Mouse (Mus musculus) intestine, embryonic 15.5 days (tissue): ENCODE results near the gene Minos1. TPM values are rescaled to one million over a fixed set of nuclear protein-coding genes. Genes with fewer than 3 reads are reported as not detected.

Experiments
- ATAC-seq: fragments of 200-750 bp; cut with Nextera tagmentation; 2 replicates; pipeline ENCODE4 v1.8.0; 2017; ENCODE audit warnings: moderate TSS enrichment, moderate library complexity
- H3K27ac ChIP-seq: fragments of 300-500 bp; sonication (generic); 2 replicates; pipeline ENCODE4 v1.5.1; 2015; ENCODE audit warnings: mild to moderate bottlenecking, inconsistent platforms
- H3K27me3 ChIP-seq: fragments of 300-500 bp; sonication (generic); replicated peaks from 2 replicates; pipeline ENCODE4 v1.6.1; 2015; ENCODE audit warnings: inconsistent platforms
- H3K36me3 ChIP-seq: fragments of 300-500 bp; sonication (generic); 2 replicates; pipeline ENCODE4 v1.6.1; 2015; ENCODE audit warnings: inconsistent platforms
- H3K4me1 ChIP-seq: fragments of 300-500 bp; sonication (generic); replicated peaks from 2 replicates; pipeline ENCODE4 v1.6.1; 2015; ENCODE audit warnings: inconsistent platforms
- H3K4me2 ChIP-seq: fragments of 300-500 bp; sonication (generic); replicated peaks from 2 replicates; pipeline ENCODE4 v1.6.1; 2015; ENCODE audit warnings: mild to moderate bottlenecking, inconsistent platforms
- H3K4me3 ChIP-seq: fragments of 300-500 bp; sonication (generic); replicated peaks from 2 replicates; pipeline ENCODE4 v1.5.1; 2015; ENCODE audit warnings: inconsistent platforms
- H3K9ac ChIP-seq: fragments of 300-500 bp; sonication (generic); 2 replicates; pipeline ENCODE4 v1.6.1; 2015; ENCODE audit warnings: inconsistent platforms
- H3K9me3 ChIP-seq: fragments of 300-500 bp; sonication (generic); 2 replicates; pipeline ENCODE4 v1.6.1; 2016; ENCODE audit warnings: inconsistent platforms
- WGBS: fragments of 180-500 bp; shearing (Covaris S2); methylation state at CpG from one replicate; pipeline ENCODE4 v1.1.7; 2015; 5-methylcytosine and 5-hydroxymethylcytosine counted together
- polyA plus RNA-seq: library from polyadenylated mRNA; unstranded; fragments of >200 nt; fragmentation: Nextera tagmentation; extraction: Ambion mirVana; gene quantifications from 2 replicates; pipeline ENCODE4 v1.2.1, GENCODE M21; 2015

Gene Minos1
- polyA plus RNA-seq, 1 experiment from 2014 or later = 702 TPM

GRCm38 (mm10) chr4:139075041-139075711 lies 55.7 kb downstream of the Minos1 start, which contains the start of gene Htr6:
Htr6 (minus strand) TSS chr4:139075570.
- Histone ChIP-seq H3K4me1 (peaks cover 16% of the 10 kb centered on the region), H3K36me3 (no peaks in the 10 kb centered on the region), H3K4me2 (peak within 1 kb of the TSS; percentile 98), H3K9ac (peak within 1 kb of the TSS; percentile 44), H3K9me3 (no peaks in the 10 kb centered on the region), H3K27ac (no peak within 1 kb of the TSS), H3K4me3 (peak within 1 kb of the TSS; percentile 54), H3K27me3 (peaks cover 47% of the 10 kb centered on the region)
- peak; percentile 48 for ATAC-seq
- under 1% methylated on average over 70 of the region's 77 CpGs for WGBS

GRCm38 (mm10) chr4:139074060-139074459 lies 56.9 kb downstream of the Minos1 start:
- peaks cover 16% of the 10 kb centered on the region for H3K4me1 ChIP-seq
- WGBS = 23% methylated on average over 29 of the region's 29 CpGs
- no peaks in the 10 kb centered on the region for H3K36me3 ChIP-seq
- no peak for ATAC-seq
- peak overlapping the region; percentile 54 for H3K4me3 ChIP-seq
- no peak overlapping the region for H3K9ac ChIP-seq
- H3K4me2 ChIP-seq = peak overlapping the region; percentile 98
- no peak overlapping the region for H3K27ac ChIP-seq
- no peaks in the 10 kb centered on the region for H3K9me3 ChIP-seq
- H3K27me3 ChIP-seq = peaks cover 47% of the 10 kb centered on the region

- peaks cover 11% of the 10 kb centered on the region for H3K27me3 ChIP-seq
- 34% methylated on average over 4 of the region's 4 CpGs for WGBS
- ATAC-seq = no peak
- H3K36me3 ChIP-seq = no peaks in the 10 kb centered on the region
- no peak overlapping the region for H3K9ac ChIP-seq
- H3K27ac ChIP-seq = no peak overlapping the region
- no peak overlapping the region for H3K4me3 ChIP-seq
- H3K9me3 ChIP-seq = no peaks in the 10 kb centered on the region
- H3K4me2 ChIP-seq = no peak overlapping the region
- H3K4me1 ChIP-seq = no peaks in the 10 kb centered on the region
Measured at GRCm38 (mm10) chr4:139068287-139068686, 62.6 kb downstream of the Minos1 start.

- H3K9me3 ChIP-seq = no peaks in the 10 kb centered on the region
- H3K27me3 ChIP-seq = 0 out of 2 replicates have a peak, but pooled peaks cover 3% of the 10 kb centered on the region
- no peak overlapping the region for H3K4me2 ChIP-seq
- ATAC-seq = no peak
- no peaks in the 10 kb centered on the region for H3K36me3 ChIP-seq
- H3K4me1 ChIP-seq = no peaks in the 10 kb centered on the region
- no peak overlapping the region for H3K4me3 ChIP-seq
- no peak overlapping the region for H3K9ac ChIP-seq
- WGBS = 88% methylated on average over 5 of the region's 5 CpGs
- H3K27ac ChIP-seq = no peak overlapping the region
Measured at GRCm38 (mm10) chr4:139064831-139065230, 66.1 kb downstream of the Minos1 start.

- Histone ChIP-seq H3K4me2 (no peak overlapping the region), H3K9ac (no peak overlapping the region), H3K27me3 (0 out of 2 replicates have a peak, but pooled peaks cover 4% of the 10 kb centered on the region), H3K4me3 (no peak overlapping the region), H3K4me1 (no peaks in the 10 kb centered on the region), H3K27ac (no peak overlapping the region), H3K36me3 (no peaks in the 10 kb centered on the region), H3K9me3 (no peaks in the 10 kb centered on the region)
- WGBS = 5% methylated on average over 7 of the region's 7 CpGs
- no peak for ATAC-seq
Measured at GRCm38 (mm10) chr4:139059569-139059968, 71.3 kb downstream of the Minos1 start.

GRCm38 (mm10) chr4:139058029-139058428 lies 72.9 kb downstream of the Minos1 start:
- H3K27me3 ChIP-seq = 0 out of 2 replicates have a peak, but pooled peaks cover 4% of the 10 kb centered on the region
- no peak overlapping the region for H3K4me3 ChIP-seq
- 84% methylated on average over 5 of the region's 5 CpGs for WGBS
- H3K9me3 ChIP-seq = no peaks in the 10 kb centered on the region
- H3K27ac ChIP-seq = no peak overlapping the region
- no peak for ATAC-seq
- H3K36me3 ChIP-seq = no peaks in the 10 kb centered on the region
- H3K4me1 ChIP-seq = no peaks in the 10 kb centered on the region
- H3K4me2 ChIP-seq = no peak overlapping the region
- no peak overlapping the region for H3K9ac ChIP-seq

GRCm38 (mm10) chr4:139057291-139057690 lies 73.6 kb downstream of the Minos1 start:
- Histone ChIP-seq H3K27ac (no peak overlapping the region), H3K4me1 (no peaks in the 10 kb centered on the region), H3K9me3 (no peaks in the 10 kb centered on the region), H3K27me3 (0 out of 2 replicates have a peak, but pooled peaks cover 4% of the 10 kb centered on the region), H3K36me3 (no peaks in the 10 kb centered on the region), H3K9ac (no peak overlapping the region), H3K4me3 (no peak overlapping the region), H3K4me2 (no peak overlapping the region)
- WGBS = 72% methylated on average over 5 of the region's 5 CpGs
- no peak for ATAC-seq

- no peak overlapping the region for H3K4me3 ChIP-seq
- no peaks in the 10 kb centered on the region for H3K4me1 ChIP-seq
- 81% methylated on average over 3 of the region's 3 CpGs for WGBS
- no peak overlapping the region for H3K27ac ChIP-seq
- no peak overlapping the region for H3K9ac ChIP-seq
- H3K9me3 ChIP-seq = no peaks in the 10 kb centered on the region
- H3K36me3 ChIP-seq = no peaks in the 10 kb centered on the region
- H3K27me3 ChIP-seq = 0 out of 2 replicates have a peak, but pooled peaks cover 4% of the 10 kb centered on the region
- no peak overlapping the region for H3K4me2 ChIP-seq
- no peak for ATAC-seq
Measured at GRCm38 (mm10) chr4:139055744-139056143, 75.2 kb downstream of the Minos1 start.

GRCm38 (mm10) chr4:139055336-139055735 lies 75.6 kb downstream of the Minos1 start:
- no peak overlapping the region for H3K4me2 ChIP-seq
- WGBS = 84% methylated on average over 4 of the region's 4 CpGs
- H3K9me3 ChIP-seq = no peaks in the 10 kb centered on the region
- no peaks in the 10 kb centered on the region for H3K36me3 ChIP-seq
- no peak overlapping the region for H3K9ac ChIP-seq
- no peak overlapping the region for H3K27ac ChIP-seq
- no peak overlapping the region for H3K4me3 ChIP-seq
- ATAC-seq = no peak
- H3K27me3 ChIP-seq = 0 out of 2 replicates have a peak, but pooled peaks cover 4% of the 10 kb centered on the region
- no peaks in the 10 kb centered on the region for H3K4me1 ChIP-seq

GRCm38 (mm10) chr4:139054300-139054923 lies 76.5 kb downstream of the Minos1 start:
- no peak overlapping the region for H3K4me2 ChIP-seq
- H3K9me3 ChIP-seq = no peaks in the 10 kb centered on the region
- no peak overlapping the region for H3K4me3 ChIP-seq
- H3K27ac ChIP-seq = no peak overlapping the region
- H3K4me1 ChIP-seq = no peaks in the 10 kb centered on the region
- H3K27me3 ChIP-seq = no peaks in the 10 kb centered on the region
- no peaks in the 10 kb centered on the region for H3K36me3 ChIP-seq
- 56% methylated on average over 9 of the region's 9 CpGs for WGBS
- no peak overlapping the region for H3K9ac ChIP-seq
- ATAC-seq = no peak

GRCm38 (mm10) chr4:139053391-139053790 lies 77.5 kb downstream of the Minos1 start:
- Histone ChIP-seq H3K27me3 (no peaks in the 10 kb centered on the region), H3K4me1 (no peaks in the 10 kb centered on the region), H3K4me2 (no peak overlapping the region), H3K27ac (no peak overlapping the region), H3K9ac (no peak overlapping the region), H3K36me3 (no peaks in the 10 kb centered on the region), H3K4me3 (no peak overlapping the region), H3K9me3 (no peaks in the 10 kb centered on the region)
- WGBS = 47% methylated on average over 5 of the region's 5 CpGs
- ATAC-seq = no peak

GRCm38 (mm10) chr4:139052796-139053195 lies 78.1 kb downstream of the Minos1 start:
- Histone ChIP-seq H3K27me3 (no peaks in the 10 kb centered on the region), H3K9ac (no peak overlapping the region), H3K4me2 (no peak overlapping the region), H3K27ac (no peak overlapping the region), H3K9me3 (no peaks in the 10 kb centered on the region), H3K4me1 (no peaks in the 10 kb centered on the region), H3K36me3 (no peaks in the 10 kb centered on the region), H3K4me3 (no peak overlapping the region)
- no peak for ATAC-seq
- 80% methylated on average over 7 of the region's 7 CpGs for WGBS
